18 mouse cellular contexts compared by ENCODE assay signal in genomic region chr15:93852126-93852525, GRCm38 (mm10).
"Had no signal": no experiment of that assay in that cellular context is flagged by ENCODE, and none has a peak within 500 bp of the region (broad histone marks: within the 10 kb centered on the region; RNA-seq: fewer than 3 reads in every experiment).

No protein-coding gene starts in this region.

- H3K9me3 ChIP-seq: midbrain, embryonic 12.5 days; neural tube, embryonic 13.5 days; neural tube, embryonic 15.5 days had no signal

- ATAC-seq: midbrain, embryonic 16.5 days had no signal

- H3K27me3 ChIP-seq: midbrain, embryonic 12.5 days; neural tube, embryonic 13.5 days; neural tube, embryonic 15.5 days had no signal

- H3K27ac ChIP-seq: midbrain, embryonic 10.5 days; midbrain, embryonic 12.5 days; neural tube, embryonic 13.5 days; neural tube, embryonic 15.5 days had no signal

- DNase-seq: lung, adult 18-20 months; lung, embryonic 14.5 days; lung, postnatal 10 days; lung, postnatal 4 days; midbrain, embryonic 14.5 days; retina, postnatal 1 day; right cerebral cortex, postnatal 14 days; right cerebral cortex, postnatal 4 days; spleen, adult 18-20 months; thymus, adult 18-20 months; thymus, postnatal 14 days; thymus, postnatal 36 days had no signal

- H3K4me2 ChIP-seq: lung, embryonic 14.5 days; midbrain, embryonic 12.5 days; neural tube, embryonic 13.5 days; neural tube, embryonic 15.5 days had no signal

- H3K4me1 ChIP-seq: midbrain, embryonic 10.5 days; midbrain, embryonic 12.5 days; neural tube, embryonic 13.5 days; neural tube, embryonic 15.5 days had no signal

- H3K9ac ChIP-seq: lung, embryonic 14.5 days; midbrain, embryonic 12.5 days; neural tube, embryonic 13.5 days; neural tube, embryonic 15.5 days had no signal

- H3K4me3 ChIP-seq: midbrain, embryonic 10.5 days; midbrain, embryonic 12.5 days; myocyte; neural tube, embryonic 13.5 days; neural tube, embryonic 15.5 days had no signal

- H3K36me3 ChIP-seq: midbrain, embryonic 10.5 days; midbrain, embryonic 12.5 days; neural tube, embryonic 13.5 days; neural tube, embryonic 15.5 days had no signal
